Mouse (Mus musculus) hindbrain, embryonic 12.5 days (tissue): ENCODE data around the gene Zfp235. TPM values are rescaled to one million over a fixed set of nuclear protein-coding genes. Genes with fewer than 3 reads are reported as not detected.

Experiments
- ATAC-seq: fragments of 200-750 bp; cut with Nextera tagmentation; 2 replicates; pipeline ENCODE4 v1.8.0; 2017; ENCODE audit warnings: moderate TSS enrichment; ENCODE audit not compliant: low FRiP score
- H3K27ac ChIP-seq: fragments of 300-500 bp; sonication (generic); 2 replicates; pipeline ENCODE4 v1.5.1; 2016; ENCODE audit warnings: mild to moderate bottlenecking
- H3K27me3 ChIP-seq: fragments of 300-500 bp; sonication (generic); 2 replicates; pipeline ENCODE4 v1.6.1; 2016; ENCODE audit warnings: mild to moderate bottlenecking
- H3K36me3 ChIP-seq: fragments of 300-500 bp; sonication (generic); 2 replicates; pipeline ENCODE4 v1.6.1; 2016; ENCODE audit warnings: mild to moderate bottlenecking
- H3K4me1 ChIP-seq: fragments of 300-500 bp; sonication (generic); 2 replicates; pipeline ENCODE4 v1.6.1; 2016
- H3K4me2 ChIP-seq: fragments of 300-500 bp; sonication (generic); replicated peaks from 2 replicates; pipeline ENCODE4 v1.6.1; 2016; ENCODE audit warnings: mild to moderate bottlenecking
- H3K4me3 ChIP-seq: fragments of 300-500 bp; sonication (generic); 2 replicates; pipeline ENCODE4 v1.5.1; 2016; ENCODE audit warnings: mild to moderate bottlenecking
- H3K9ac ChIP-seq: fragments of 300-500 bp; sonication (generic); 2 replicates; pipeline ENCODE4 v1.6.1; 2016; ENCODE audit warnings: mild to moderate bottlenecking, moderate library complexity
- H3K9me3 ChIP-seq: fragments of 300-500 bp; sonication (generic); replicated peaks from 2 replicates; pipeline ENCODE4 v1.6.1; 2016; ENCODE audit warnings: mild to moderate bottlenecking
- WGBS: fragments of 180-500 bp; shearing (Covaris S2); methylation state at CpG from one replicate; pipeline ENCODE4 v1.1.7; 2016; 5-methylcytosine and 5-hydroxymethylcytosine counted together
- polyA plus RNA-seq: library from polyadenylated mRNA; unstranded; fragments of >200 nt; fragmentation: Nextera tagmentation; extraction: Ambion mirVana; gene quantifications from 2 replicates; pipeline ENCODE4 v1.2.1, GENCODE M21; 2016

The Zfp235 gene
- polyA plus RNA-seq, 1 experiment from 2014 or later, result 19.2 TPM

- Histone ChIP-seq H3K4me1 (no peaks in the 10 kb centered on the region), H3K4me2 (no peak overlapping the region), H3K9me3 (peaks cover 6% of the 10 kb centered on the region), H3K9ac (no peak overlapping the region), H3K36me3 (peaks cover 51% of the 10 kb centered on the region), H3K27ac (no peak overlapping the region), H3K4me3 (no peak overlapping the region), H3K27me3 (no peaks in the 10 kb centered on the region)
- ATAC-seq, result no peak
- 88% methylated on average over 6 of the region's 6 CpGs for WGBS
These were observed 8.6 kb downstream of the Zfp235 start for GRCm38 (mm10) chr7:24142566-24142965.

DNA sequence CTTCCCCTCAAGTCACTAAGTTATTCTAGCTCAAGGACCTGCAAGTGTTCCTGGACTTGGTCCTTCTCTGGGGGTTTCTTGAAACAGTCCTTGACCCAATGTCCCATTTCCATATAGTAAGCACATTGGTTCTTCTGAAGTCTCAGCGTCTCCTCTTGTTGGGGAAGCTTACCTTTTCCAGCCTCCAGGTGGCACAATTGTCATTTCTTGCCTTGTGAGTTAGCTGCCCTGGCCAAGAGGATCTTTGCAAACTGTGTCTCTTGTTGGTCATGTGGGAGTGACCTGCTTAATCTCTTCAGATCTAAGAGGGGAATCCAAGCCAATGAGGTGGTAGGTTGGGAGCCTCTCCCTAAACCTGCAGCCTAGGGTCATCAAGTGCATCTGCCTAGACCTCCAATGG, 19.3 kb downstream of the Zfp235 start:
- Histone ChIP-seq H3K4me1 (no peaks in the 10 kb centered on the region), H3K9me3 (no peaks in the 10 kb centered on the region), H3K4me3 (no peak overlapping the region), H3K27me3 (no peaks in the 10 kb centered on the region), H3K27ac (no peak overlapping the region), H3K9ac (no peak overlapping the region), H3K36me3 (no peaks in the 10 kb centered on the region), H3K4me2 (no peak overlapping the region)
- WGBS, result 0% methylated on average over 1 of the region's 1 CpGs
- ATAC-seq, result no peak

DNA sequence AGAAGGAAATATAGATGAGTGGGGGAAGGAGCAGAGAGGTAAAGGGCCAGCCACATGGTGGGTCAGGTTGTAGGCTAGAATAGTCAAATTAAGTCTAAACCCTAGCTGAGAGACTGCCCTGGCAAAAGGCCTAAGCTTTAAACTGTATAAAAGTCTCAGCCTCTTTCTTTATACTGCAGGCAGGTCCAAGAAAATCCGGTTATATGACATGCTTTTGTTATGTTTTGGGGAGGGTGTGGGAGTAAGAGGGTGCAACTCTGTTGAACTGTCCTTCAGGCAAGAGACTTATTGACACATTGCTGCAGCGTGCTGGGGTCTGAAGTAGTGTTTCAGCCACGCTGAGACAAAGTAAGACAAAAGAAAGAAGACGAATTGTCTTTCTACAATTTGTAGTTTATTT, 38.2 kb downstream of the Zfp235 start:
- Histone ChIP-seq H3K27me3 (no peaks in the 10 kb centered on the region), H3K9ac (no peak overlapping the region), H3K27ac (no peak overlapping the region), H3K9me3 (no peaks in the 10 kb centered on the region), H3K4me1 (no peaks in the 10 kb centered on the region), H3K4me2 (no peak overlapping the region), H3K4me3 (no peak overlapping the region), H3K36me3 (no peaks in the 10 kb centered on the region)
- 57% methylated on average over 4 of the region's 4 CpGs for WGBS
- ATAC-seq, result no peak

DNA sequence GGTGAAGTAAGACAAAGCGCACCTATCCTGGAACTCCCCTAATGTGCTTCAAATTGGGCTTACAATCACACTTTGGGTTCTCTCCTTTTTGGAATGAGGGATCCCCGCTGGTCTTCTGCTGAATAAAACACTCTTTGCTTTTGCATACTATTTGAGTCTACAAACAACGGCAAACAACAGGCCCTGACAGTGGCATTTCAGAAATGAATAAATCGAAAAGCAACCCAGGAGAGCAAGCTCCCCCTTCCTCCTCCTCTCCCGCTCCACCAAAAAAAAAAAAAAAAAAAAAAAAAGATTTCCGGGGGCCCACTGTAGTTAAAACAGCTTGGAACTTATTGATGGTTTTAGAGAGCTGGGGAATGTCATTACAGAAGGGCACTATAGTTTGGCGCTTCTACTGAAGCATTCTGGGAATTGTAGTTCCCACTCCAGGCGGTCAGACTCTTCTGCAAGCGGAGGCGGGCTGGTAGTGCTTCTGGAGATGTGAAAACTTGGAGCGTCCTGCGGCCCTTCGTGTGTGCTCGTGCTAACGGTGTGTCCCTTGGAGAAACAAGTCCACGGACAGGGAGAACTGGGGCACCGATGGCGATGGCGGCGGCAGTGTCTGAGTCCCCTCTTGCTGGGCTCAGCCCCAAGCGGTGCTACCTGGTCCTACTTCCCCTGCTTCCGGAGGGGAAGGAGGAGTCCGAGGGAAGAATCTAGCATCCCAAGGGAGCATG, 40.8 kb downstream of the Zfp235 start, which contains the start of gene Zfp114:
Gene Zfp114 (plus strand): TSS at position 443 of the 719 bp plus-strand sequence.
- H3K36me3 ChIP-seq, result no peaks in the 10 kb centered on the region
- H3K27ac ChIP-seq, result peak within 1 kb of the TSS; percentile 1; the same call in 1 of the 2 replicates
- H3K9ac ChIP-seq, result peak within 1 kb of the TSS; percentile 54
- H3K27me3 ChIP-seq, result no peaks in the 10 kb centered on the region
- 17% methylated on average over 23 of the region's 23 CpGs for WGBS
- H3K4me1 ChIP-seq, result no peaks in the 10 kb centered on the region
- H3K4me3 ChIP-seq, result peak within 1 kb of the TSS; percentile 44
- H3K9me3 ChIP-seq, result no peaks in the 10 kb centered on the region; the same call in 1 of the 2 replicates
- peak; percentile 84 for ATAC-seq
- H3K4me2 ChIP-seq, result peak within 1 kb of the TSS; percentile 49

- H3K9me3 ChIP-seq, result no peaks in the 10 kb centered on the region; the same call in 1 of the 2 replicates
- H3K27ac ChIP-seq, result 0 out of 2 replicates have a peak overlapping the region, but pooled peaks have one; percentile 1
- WGBS, result 57% methylated on average over 6 of the region's 6 CpGs
- H3K4me1 ChIP-seq, result no peaks in the 10 kb centered on the region
- ATAC-seq, result no peak
- peak overlapping the region; percentile 49 for H3K4me2 ChIP-seq
- no peaks in the 10 kb centered on the region for H3K27me3 ChIP-seq
- H3K4me3 ChIP-seq, result peak overlapping the region; percentile 44
- H3K36me3 ChIP-seq, result no peaks in the 10 kb centered on the region
- peak overlapping the region; percentile 54 for H3K9ac ChIP-seq
These were observed 41.4 kb downstream of the Zfp235 start for GRCm38 (mm10) chr7:24175337-24175711.

DNA sequence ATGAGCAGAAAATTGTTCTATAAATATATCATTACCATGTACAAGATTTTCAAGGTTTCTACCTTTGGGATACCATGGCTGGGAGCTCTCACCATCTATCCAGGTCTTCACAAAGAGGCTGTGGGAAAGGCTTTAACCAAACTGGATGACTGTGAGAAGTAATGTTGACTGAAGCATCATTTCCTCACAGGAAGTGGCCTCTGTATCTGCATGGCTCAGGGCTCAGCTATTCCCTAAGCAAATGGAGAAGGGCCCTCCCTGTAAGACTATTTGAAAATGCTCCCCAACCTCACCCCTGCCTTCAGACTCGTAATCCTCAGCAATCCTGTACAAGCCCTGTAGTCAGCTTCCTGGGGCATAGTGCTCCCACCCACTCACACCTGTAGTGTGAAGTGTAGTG, 53.6 kb downstream of the Zfp235 start:
- H3K4me2 ChIP-seq, result no peak overlapping the region
- H3K27ac ChIP-seq, result no peak overlapping the region
- 0 out of 2 replicates have a peak, but pooled peaks cover 4% of the 10 kb centered on the region for H3K9me3 ChIP-seq
- H3K27me3 ChIP-seq, result no peaks in the 10 kb centered on the region
- WGBS, result 83% methylated on average over 1 of the region's 1 CpGs
- H3K36me3 ChIP-seq, result 0 out of 2 replicates have a peak, but pooled peaks cover 3% of the 10 kb centered on the region
- no peak for ATAC-seq
- H3K9ac ChIP-seq, result no peak overlapping the region
- no peak overlapping the region for H3K4me3 ChIP-seq
- H3K4me1 ChIP-seq, result no peaks in the 10 kb centered on the region

DNA sequence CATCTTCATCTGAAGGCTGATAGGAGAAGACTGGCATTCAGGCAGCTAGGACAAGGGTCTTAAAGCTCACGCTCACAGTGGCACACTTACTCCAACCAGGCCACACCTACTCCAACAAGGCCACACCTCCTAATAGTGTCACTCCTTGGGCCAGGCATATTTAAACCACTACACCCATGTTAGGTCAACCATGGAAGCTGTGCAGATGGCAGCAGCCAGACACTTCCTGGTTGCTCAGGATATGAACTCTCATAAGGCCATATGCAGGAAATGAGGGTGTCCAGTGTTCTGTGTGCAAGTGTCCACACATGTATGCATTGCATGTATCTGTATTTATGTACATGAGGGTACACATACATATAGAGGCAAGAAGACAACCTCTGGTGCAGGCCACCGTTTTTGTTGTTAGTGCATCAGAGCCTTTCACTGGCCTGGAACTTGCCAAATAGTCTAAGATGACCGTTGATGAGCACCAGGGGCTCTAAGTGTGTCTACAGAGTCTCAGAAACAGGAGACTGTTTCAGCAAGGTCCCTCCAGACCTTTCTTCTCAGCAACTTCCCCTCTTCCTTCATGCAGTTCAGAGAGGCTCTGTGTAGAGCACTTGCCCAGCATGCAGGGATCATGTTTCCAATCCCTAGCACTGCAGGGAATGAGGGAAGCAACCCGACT, 55.1 kb downstream of the Zfp235 start:
- H3K9ac ChIP-seq, result no peak overlapping the region
- ATAC-seq, result no peak
- H3K4me1 ChIP-seq, result no peaks in the 10 kb centered on the region
- peaks cover 6% of the 10 kb centered on the region; the same call in 1 of the 2 replicates for H3K9me3 ChIP-seq
- no peak overlapping the region for H3K4me2 ChIP-seq
- H3K36me3 ChIP-seq, result peaks cover 13% of the 10 kb centered on the region
- WGBS, result 60% methylated on average over 4 of the region's 4 CpGs
- H3K27me3 ChIP-seq, result no peaks in the 10 kb centered on the region
- H3K27ac ChIP-seq, result no peak overlapping the region
- no peak overlapping the region for H3K4me3 ChIP-seq

DNA sequence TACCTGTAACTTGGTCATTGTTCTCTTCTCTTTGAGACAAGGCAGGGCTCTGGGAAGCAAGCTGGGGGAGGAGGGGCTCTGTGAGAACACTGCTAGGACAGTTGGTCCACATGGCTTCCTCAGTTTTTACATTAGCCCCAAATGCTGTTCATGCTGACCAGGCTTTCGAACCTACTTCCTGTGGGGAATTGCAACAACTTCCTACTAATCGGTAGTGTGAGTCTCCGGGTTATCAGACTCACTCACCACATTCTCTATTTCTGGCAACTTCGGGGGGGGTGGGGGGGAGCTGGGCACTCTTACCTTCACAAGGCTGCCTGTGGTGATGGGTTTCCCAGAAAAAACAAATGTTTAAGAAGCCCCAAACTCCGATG, 55.6 kb downstream of the Zfp235 start:
- peaks cover 8% of the 10 kb centered on the region; the same call in 1 of the 2 replicates for H3K9me3 ChIP-seq
- no peak overlapping the region for H3K9ac ChIP-seq
- H3K4me3 ChIP-seq, result no peak overlapping the region
- ATAC-seq, result no peak
- H3K4me1 ChIP-seq, result no peaks in the 10 kb centered on the region
- H3K27me3 ChIP-seq, result no peaks in the 10 kb centered on the region
- no peak overlapping the region for H3K27ac ChIP-seq
- H3K36me3 ChIP-seq, result peaks cover 18% of the 10 kb centered on the region
- 81% methylated on average over 5 of the region's 5 CpGs for WGBS
- H3K4me2 ChIP-seq, result no peak overlapping the region

- WGBS, result 84% methylated on average over 2 of the region's 2 CpGs
- H3K9ac ChIP-seq, result no peak overlapping the region
- ATAC-seq, result no peak
- no peak overlapping the region for H3K27ac ChIP-seq
- no peaks in the 10 kb centered on the region for H3K4me1 ChIP-seq
- H3K36me3 ChIP-seq, result peaks cover 23% of the 10 kb centered on the region
- H3K4me2 ChIP-seq, result no peak overlapping the region
- H3K27me3 ChIP-seq, result no peaks in the 10 kb centered on the region
- peaks cover 8% of the 10 kb centered on the region; the same call in 1 of the 2 replicates for H3K9me3 ChIP-seq
- H3K4me3 ChIP-seq, result no peak overlapping the region
These were observed 57.4 kb downstream of the Zfp235 start for GRCm38 (mm10) chr7:24191361-24191760.

Other genes starting within 250 kb of the Zfp235 start
- not detected in 2 replicates for gene Vmn1r178, start 242.2 kb upstream of the Zfp235 start, polyA plus RNA-seq
- gene Vmn1r179, start 207.2 kb upstream of the Zfp235 start, polyA plus RNA-seq, result not detected in 2 replicates
- gene Vmn1r180, start 183.5 kb upstream of the Zfp235 start, polyA plus RNA-seq, result not detected in 2 replicates
- not detected in 2 replicates for gene Vmn1r181, start 159.6 kb upstream of the Zfp235 start, polyA plus RNA-seq
- not detected in 2 replicates for gene V1rd19, start 132.5 kb upstream of the Zfp235 start, polyA plus RNA-seq
- not detected in 2 replicates for gene Vmn1r183, start 80.9 kb upstream of the Zfp235 start, polyA plus RNA-seq
- 32.4 and 32.5 TPM in 2 replicates for gene Zfp180, start 52.2 kb upstream of the Zfp235 start, polyA plus RNA-seq
- 7.6 and 9.3 TPM in 2 replicates for gene Zfp112, start 21.9 kb upstream of the Zfp235 start, polyA plus RNA-seq
- gene Zfp114, start 40.9 kb downstream of the Zfp235 start, polyA plus RNA-seq, result 4.8 and 5.2 TPM in 2 replicates
- 9.3 and 10.4 TPM in 2 replicates for gene Zfp111, start 77.3 kb downstream of the Zfp235 start, polyA plus RNA-seq
- 4.9 and 5.5 TPM in 2 replicates for gene Zfp109, start 103.4 kb downstream of the Zfp235 start, polyA plus RNA-seq
- gene Zfp108, start 120.6 kb downstream of the Zfp235 start, polyA plus RNA-seq, result 4.4 and 5.4 TPM in 2 replicates
- gene Zfp93, start 136.3 kb downstream of the Zfp235 start, polyA plus RNA-seq, result 7.3 and 8.7 TPM in 2 replicates
- gene Zfp61, start 167.1 kb downstream of the Zfp235 start, polyA plus RNA-seq, result 45.0 and 46.4 TPM in 2 replicates
- 15.6 and 18.2 TPM in 2 replicates for gene Zfp94, start 182.5 kb downstream of the Zfp235 start, polyA plus RNA-seq
- gene Tescl, start 199.8 kb downstream of the Zfp235 start, polyA plus RNA-seq, result not detected in 2 replicates
- gene Lypd5, start 215.0 kb downstream of the Zfp235 start, polyA plus RNA-seq, result not detected in 2 replicates
- gene Kcnn4, start 236.1 kb downstream of the Zfp235 start, polyA plus RNA-seq, result 2.1 and 2.4 TPM in 2 replicates